Mouse (Mus musculus) kidney, embryonic 15.5 days (tissue): ENCODE results near the gene Msl1. TPM values are rescaled to one million over a fixed set of nuclear protein-coding genes. Genes with fewer than 3 reads are reported as not detected.
A peak's percentile ranks its signal among the peaks of the same experiment; 100 is the strongest.

ENCODE experiments used
- ATAC-seq: fragments of 200-750 bp; cut with Nextera tagmentation; replicated peaks from 2 replicates; pipeline ENCODE4 v1.8.0; 2017; ENCODE audit warnings: moderate TSS enrichment; ENCODE audit not compliant: low FRiP score
- H3K27ac ChIP-seq: fragments of 300-500 bp; sonication (generic); 2 replicates; pipeline ENCODE4 v1.5.1; 2015; ENCODE audit warnings: mild to moderate bottlenecking, inconsistent platforms
- H3K27me3 ChIP-seq: fragments of 300-500 bp; sonication (generic); 2 replicates; pipeline ENCODE4 v1.6.1; 2015; ENCODE audit warnings: inconsistent platforms
- H3K36me3 ChIP-seq: fragments of 300-500 bp; sonication (generic); 2 replicates; pipeline ENCODE4 v1.6.1; 2015; ENCODE audit warnings: inconsistent platforms
- H3K4me1 ChIP-seq: fragments of 300-500 bp; sonication (generic); 2 replicates; pipeline ENCODE4 v1.6.1; 2015; ENCODE audit warnings: inconsistent platforms
- H3K4me2 ChIP-seq: fragments of 300-500 bp; sonication (generic); 2 replicates; pipeline ENCODE4 v1.6.1; 2015; ENCODE audit warnings: moderate library complexity, mild to moderate bottlenecking, inconsistent platforms
- H3K4me3 ChIP-seq: fragments of 300-500 bp; sonication (generic); replicated peaks from 2 replicates; pipeline ENCODE4 v1.5.1; 2015; ENCODE audit warnings: mild to moderate bottlenecking, inconsistent platforms
- H3K9ac ChIP-seq: fragments of 300-500 bp; sonication (generic); 2 replicates; pipeline ENCODE4 v1.6.1; 2015; ENCODE audit warnings: mild to moderate bottlenecking, inconsistent platforms
- H3K9me3 ChIP-seq: fragments of 300-500 bp; sonication (generic); replicated peaks from 2 replicates; pipeline ENCODE4 v1.6.1; 2016; ENCODE audit warnings: inconsistent platforms
- WGBS: fragments of 180-500 bp; shearing (Covaris S2); methylation state at CpG from one replicate; pipeline ENCODE4 v1.1.7; 2015; ENCODE audit warnings: mixed read lengths; 5-methylcytosine and 5-hydroxymethylcytosine counted together
- polyA plus RNA-seq: library from polyadenylated mRNA; unstranded; fragments of >200 nt; fragmentation: Nextera tagmentation; extraction: Ambion mirVana; gene quantifications from 2 replicates; pipeline ENCODE4 v1.2.1, GENCODE M21; 2015

Msl1 gene
- polyA plus RNA-seq, 1 experiment from 2014 or later = 25.8 TPM

- Histone ChIP-seq H3K9me3 (no peaks in the 10 kb centered on the region), H3K9ac (peak overlapping the region; percentile 2; the same call in 1 of the 2 replicates), H3K4me1 (peaks cover 44% of the 10 kb centered on the region), H3K4me3 (no peak overlapping the region), H3K36me3 (no peaks in the 10 kb centered on the region), H3K27me3 (no peaks in the 10 kb centered on the region), H3K4me2 (no peak overlapping the region), H3K27ac (no peak overlapping the region)
- ATAC-seq = no peak
- 16% methylated on average over 4 of the region's 4 CpGs for WGBS
Observed at GRCm38 (mm10) chr11:98792081-98792480, 3.2 kb upstream of the Msl1 start.

- peak overlapping the region; percentile 100 for H3K27ac ChIP-seq
- no peaks in the 10 kb centered on the region for H3K27me3 ChIP-seq
- H3K4me1 ChIP-seq = peaks cover 49% of the 10 kb centered on the region
- 0% methylated on average over 27 of the region's 30 CpGs for WGBS
- H3K4me2 ChIP-seq = peak overlapping the region; percentile 77
- peak; percentile 54 for ATAC-seq
- H3K36me3 ChIP-seq = peaks cover 17% of the 10 kb centered on the region
- no peaks in the 10 kb centered on the region for H3K9me3 ChIP-seq
- H3K9ac ChIP-seq = peak overlapping the region; percentile 100
- peak overlapping the region; percentile 100 for H3K4me3 ChIP-seq
Observed at GRCm38 (mm10) chr11:98794469-98795014, 774 bp upstream of the Msl1 start.

GRCm38 (mm10) chr11:98795714-98796514, 598 bp downstream of the Msl1 start:
- peak overlapping the region; percentile 100 for H3K27ac ChIP-seq
- under 1% methylated on average over 68 of the region's 74 CpGs for WGBS
- H3K9ac ChIP-seq = peak overlapping the region; percentile 100
- H3K27me3 ChIP-seq = no peaks in the 10 kb centered on the region
- no peaks in the 10 kb centered on the region for H3K9me3 ChIP-seq
- peak overlapping the region; percentile 77 for H3K4me2 ChIP-seq
- peak overlapping the region; percentile 100 for H3K4me3 ChIP-seq
- H3K4me1 ChIP-seq = peaks cover 43% of the 10 kb centered on the region
- H3K36me3 ChIP-seq = peaks cover 30% of the 10 kb centered on the region
- ATAC-seq = peak; percentile 33

- Histone ChIP-seq H3K27ac (peak overlapping the region; percentile 100), H3K27me3 (no peaks in the 10 kb centered on the region), H3K4me2 (peak overlapping the region; percentile 77), H3K4me1 (peaks cover 46% of the 10 kb centered on the region), H3K4me3 (peak overlapping the region; percentile 100), H3K9me3 (no peaks in the 10 kb centered on the region), H3K9ac (peak overlapping the region; percentile 100), H3K36me3 (peaks cover 38% of the 10 kb centered on the region)
- ATAC-seq = peak; percentile 22; the same call in 1 of the 2 replicates
- 1% methylated on average over 23 of the region's 23 CpGs for WGBS
Observed at GRCm38 (mm10) chr11:98796515-98797216, 1.4 kb downstream of the Msl1 start.

- H3K36me3 ChIP-seq = peaks cover 44% of the 10 kb centered on the region
- peak overlapping the region; percentile 100 for H3K9ac ChIP-seq
- peak overlapping the region; percentile 100 for H3K27ac ChIP-seq
- WGBS = under 1% methylated on average over 5 of the region's 5 CpGs
- no peak for ATAC-seq
- no peaks in the 10 kb centered on the region for H3K9me3 ChIP-seq
- no peaks in the 10 kb centered on the region for H3K27me3 ChIP-seq
- peak overlapping the region; percentile 77 for H3K4me2 ChIP-seq
- H3K4me1 ChIP-seq = peaks cover 42% of the 10 kb centered on the region
- peak overlapping the region; percentile 100 for H3K4me3 ChIP-seq
Observed at GRCm38 (mm10) chr11:98797306-98797705, 2.0 kb downstream of the Msl1 start.

GRCm38 (mm10) chr11:98797909-98798308, 2.6 kb downstream of the Msl1 start:
- no peak for ATAC-seq
- Histone ChIP-seq H3K27ac (peak overlapping the region; percentile 100), H3K4me3 (peak overlapping the region; percentile 100), H3K9ac (peak overlapping the region; percentile 100), H3K9me3 (no peaks in the 10 kb centered on the region), H3K27me3 (no peaks in the 10 kb centered on the region), H3K4me2 (peak overlapping the region; percentile 77), H3K36me3 (peaks cover 50% of the 10 kb centered on the region), H3K4me1 (peaks cover 36% of the 10 kb centered on the region)
- WGBS = 39% methylated on average over 4 of the region's 4 CpGs

- no peak for ATAC-seq
- Histone ChIP-seq H3K4me1 (0 out of 2 replicates have a peak, but pooled peaks cover 17% of the 10 kb centered on the region), H3K4me2 (no peak within 1 kb of the TSS), H3K9ac (no peak within 1 kb of the TSS), H3K27ac (no peak within 1 kb of the TSS), H3K4me3 (no peak within 1 kb of the TSS), H3K27me3 (no peaks in the 10 kb centered on the region), H3K9me3 (no peaks in the 10 kb centered on the region), H3K36me3 (peaks cover 91% of the 10 kb centered on the region)
- 89% methylated on average over 5 of the region's 5 CpGs for WGBS
Observed at GRCm38 (mm10) chr11:98804605-98805004, 9.3 kb downstream of the Msl1 start, which contains the start of gene Casc3. Gene Casc3, plus strand, starts transcription at chr11:98804905.

- Histone ChIP-seq H3K27me3 (no peaks in the 10 kb centered on the region), H3K9ac (no peak overlapping the region), H3K4me1 (peaks cover 29% of the 10 kb centered on the region), H3K4me2 (peak overlapping the region; percentile 68), H3K27ac (peak overlapping the region; percentile 99), H3K4me3 (peak overlapping the region; percentile 91), H3K9me3 (no peaks in the 10 kb centered on the region), H3K36me3 (peaks cover 77% of the 10 kb centered on the region)
- WGBS = 58% methylated on average over 2 of the region's 2 CpGs
- no peak for ATAC-seq
Observed at GRCm38 (mm10) chr11:98808417-98808816, 13.1 kb downstream of the Msl1 start.

GRCm38 (mm10) chr11:98809457-98810290, 14.4 kb downstream of the Msl1 start:
- Histone ChIP-seq H3K36me3 (peaks cover 76% of the 10 kb centered on the region), H3K9me3 (no peaks in the 10 kb centered on the region), H3K4me1 (peaks cover 29% of the 10 kb centered on the region), H3K4me2 (peak overlapping the region; percentile 68), H3K27me3 (no peaks in the 10 kb centered on the region), H3K4me3 (peak overlapping the region; percentile 91), H3K9ac (peak overlapping the region; percentile 96), H3K27ac (peak overlapping the region; percentile 99)
- WGBS = 0% methylated on average over 84 of the region's 84 CpGs
- ATAC-seq = peak; percentile 99

GRCm38 (mm10) chr11:98810686-98811085, 15.4 kb downstream of the Msl1 start:
- H3K9me3 ChIP-seq = no peaks in the 10 kb centered on the region
- ATAC-seq = no peak
- H3K4me2 ChIP-seq = peak overlapping the region; percentile 68
- peaks cover 74% of the 10 kb centered on the region for H3K36me3 ChIP-seq
- peak overlapping the region; percentile 96; the same call in 1 of the 2 replicates for H3K9ac ChIP-seq
- no peaks in the 10 kb centered on the region for H3K27me3 ChIP-seq
- peak overlapping the region; percentile 91 for H3K4me3 ChIP-seq
- 64% methylated on average over 7 of the region's 7 CpGs for WGBS
- peaks cover 24% of the 10 kb centered on the region for H3K4me1 ChIP-seq
- peak overlapping the region; percentile 99; the same call in 1 of the 2 replicates for H3K27ac ChIP-seq

GRCm38 (mm10) chr11:98816706-98817239, 21.5 kb downstream of the Msl1 start:
- Histone ChIP-seq H3K4me2 (no peak overlapping the region), H3K36me3 (peaks cover 96% of the 10 kb centered on the region), H3K9me3 (no peaks in the 10 kb centered on the region), H3K9ac (no peak overlapping the region), H3K4me3 (no peak overlapping the region), H3K27ac (no peak overlapping the region), H3K4me1 (no peaks in the 10 kb centered on the region), H3K27me3 (no peaks in the 10 kb centered on the region)
- WGBS = 89% methylated on average over 1 of the region's 1 CpGs
- no peak for ATAC-seq
